Mouse (Mus musculus) spleen, adult 2 months (tissue): ENCODE measurements around the gene Sftpa1. TPM values are rescaled to one million over a fixed set of nuclear protein-coding genes. Genes with fewer than 3 reads are reported as not detected.

ENCODE experiments used
- DNase-seq, 2 experiments: peaks; one replicate each; pipeline versions ENCODE4 v3.0.0 to v3.0.0-alpha.2; 2012 to 2021; ENCODE audit warnings: low spot score in 2 of 2, low read depth in 1 of 2
- H3K27ac ChIP-seq: fragments of 200-500 bp; 2 replicates; pipeline ENCODE4 v1.5.1; 2012; ENCODE audit warnings: low read length, inconsistent platforms; ENCODE audit not compliant: insufficient read depth
- H3K27me3 ChIP-seq: fragments of 200-500 bp; 2 replicates; pipeline ENCODE4 v1.6.1; 2012; ENCODE audit warnings: mild to moderate bottlenecking, moderate library complexity, low read length, inconsistent platforms; ENCODE audit not compliant: control insufficient read depth, insufficient read depth
- H3K36me3 ChIP-seq: fragments of 200-500 bp; 2 replicates; pipeline ENCODE4 v1.6.1; 2012; ENCODE audit warnings: mild to moderate bottlenecking, low read length, inconsistent platforms; ENCODE audit not compliant: control insufficient read depth, insufficient read depth
- H3K4me1 ChIP-seq: fragments of 200-500 bp; 2 replicates; pipeline ENCODE4 v1.6.1; 2011; ENCODE audit warnings: inconsistent platforms; ENCODE audit not compliant: control insufficient read depth, insufficient read depth, insufficient read length
- H3K4me3 ChIP-seq: fragments of 200-500 bp; 2 replicates; pipeline ENCODE4 v1.5.1; 2011; ENCODE audit warnings: mild to moderate bottlenecking, inconsistent platforms; ENCODE audit not compliant: insufficient read depth, insufficient read length; ENCODE audit errors: extremely low read depth
- CTCF ChIP-seq: fragments of 200-500 bp; IDR thresholded peaks from 2 replicates; pipeline ENCODE4 v1.5.1; 2011; ENCODE audit warnings: mild to moderate bottlenecking, inconsistent platforms; ENCODE audit not compliant: insufficient read depth, insufficient read length, insufficient replicate concordance; ENCODE audit errors: extremely low read depth
- POLR2A ChIP-seq: fragments of 200-500 bp; IDR thresholded peaks from 2 replicates; pipeline ENCODE4 v1.6.1; 2011; ENCODE audit warnings: low read depth, low read length, inconsistent platforms
- WGBS: fragments of 180-500 bp; shearing (Covaris S2); methylation state at CpG from one replicate; pipeline ENCODE4 v1.1.7; 2018; 5-methylcytosine and 5-hydroxymethylcytosine counted together
- polyA plus RNA-seq: library from polyadenylated mRNA; depleted of rRNA; stranded (reverse); fragments of >200 nt; gene quantifications from 2 replicates; pipeline ENCODE4 v1.2.3, GENCODE M21; 2012

Gene Sftpa1
- polyA plus RNA-seq, 1 experiment, result not detected

- Histone ChIP-seq H3K36me3 (no peaks in the 10 kb centered on the region), H3K4me3 (no peak overlapping the region), H3K4me1 (no peaks in the 10 kb centered on the region), H3K27ac (no peak overlapping the region), H3K27me3 (no peaks in the 10 kb centered on the region)
- WGBS, result 81% methylated on average over 5 of the region's 5 CpGs
- DNase-seq, result no peak
- TF ChIP-seq POLR2A (no peak), CTCF (no peak)
Observed at GRCm38 (mm10) chr14:41124683-41125082, 6.9 kb upstream of the Sftpa1 start.

- Histone ChIP-seq H3K27ac (no peak overlapping the region), H3K4me1 (no peaks in the 10 kb centered on the region), H3K36me3 (no peaks in the 10 kb centered on the region), H3K4me3 (no peak overlapping the region), H3K27me3 (no peaks in the 10 kb centered on the region)
- TF ChIP-seq CTCF (no peak), POLR2A (no peak)
- DNase-seq, result no peak
- WGBS, result 18% methylated on average over 4 of the region's 4 CpGs
Observed at GRCm38 (mm10) chr14:41127997-41128396, 3.6 kb upstream of the Sftpa1 start.

GRCm38 (mm10) chr14:41137006-41137405 is 5.4 kb downstream of the Sftpa1 start:
- no peak overlapping the region for H3K27ac ChIP-seq
- H3K27me3 ChIP-seq, result no peaks in the 10 kb centered on the region
- H3K4me3 ChIP-seq, result no peak overlapping the region
- no peaks in the 10 kb centered on the region for H3K36me3 ChIP-seq
- H3K4me1 ChIP-seq, result no peaks in the 10 kb centered on the region
- DNase-seq, result no peak
- TF ChIP-seq POLR2A (no peak), CTCF (no peak)

GRCm38 (mm10) chr14:41140686-41141085 is 9.1 kb downstream of the Sftpa1 start:
- Histone ChIP-seq H3K4me1 (no peaks in the 10 kb centered on the region), H3K36me3 (no peaks in the 10 kb centered on the region), H3K4me3 (no peak overlapping the region), H3K27me3 (no peaks in the 10 kb centered on the region), H3K27ac (no peak overlapping the region)
- TF ChIP-seq POLR2A (no peak), CTCF (no peak)
- no peak for DNase-seq
- 81% methylated on average over 1 of the region's 1 CpGs for WGBS

GRCm38 (mm10) chr14:41146035-41146434 is 14.5 kb downstream of the Sftpa1 start:
- Histone ChIP-seq H3K4me1 (no peaks in the 10 kb centered on the region), H3K27ac (no peak overlapping the region), H3K36me3 (no peaks in the 10 kb centered on the region), H3K27me3 (no peaks in the 10 kb centered on the region), H3K4me3 (no peak overlapping the region)
- TF ChIP-seq CTCF (no peak), POLR2A (no peak)
- no peak for DNase-seq
- 73% methylated on average over 6 of the region's 6 CpGs for WGBS

- Histone ChIP-seq H3K4me1 (no peaks in the 10 kb centered on the region), H3K27me3 (no peaks in the 10 kb centered on the region), H3K4me3 (no peak overlapping the region), H3K36me3 (no peaks in the 10 kb centered on the region), H3K27ac (no peak overlapping the region)
- TF ChIP-seq CTCF (no peak), POLR2A (no peak)
- 68% methylated on average over 3 of the region's 3 CpGs for WGBS
- no peak for DNase-seq
Observed at GRCm38 (mm10) chr14:41146922-41147321, 15.3 kb downstream of the Sftpa1 start.

- DNase-seq, result no peak
- 85% methylated on average over 2 of the region's 2 CpGs for WGBS
- no peak overlapping the region for H3K4me3 ChIP-seq
- no peak overlapping the region for H3K27ac ChIP-seq
- no peaks in the 10 kb centered on the region for H3K4me1 ChIP-seq
- no peaks in the 10 kb centered on the region for H3K27me3 ChIP-seq
- TF ChIP-seq POLR2A, result no peak
- no peak for TF ChIP-seq CTCF
- H3K36me3 ChIP-seq, result no peaks in the 10 kb centered on the region
Observed at GRCm38 (mm10) chr14:41147356-41147755, 15.8 kb downstream of the Sftpa1 start.
